Mouse (Mus musculus): ENCODE results near the gene Cacna1e.

The Cacna1e gene

GRCm38 (mm10) chr1:154842336-154842735 lies 42.0 kb downstream of the Cacna1e start:
- CTCF ChIA-PET = interaction anchor here in 2 of 4 experiments (1.8 to 2.0 kb wide), 2 partner anchors 55 to 164 kb away, joined by 4 to 6 read pairs; no protein-coding TSS in a partner anchor
- POLR2A ChIA-PET = interaction anchor here in 1 of 4 experiments (1.5 kb wide), 1 partner anchor 22 kb away, joined by 5 read pairs; no protein-coding TSS in a partner anchor

GRCm38 (mm10) chr1:154841057-154841630 lies 43.2 kb downstream of the Cacna1e start:
- ChIA-PET CTCF (no interaction called here), POLR2A (interaction anchor here in 1 of 4 experiments (0.5 kb wide), 1 partner anchor 113 kb away, joined by 4 read pairs; no protein-coding TSS in a partner anchor)

- ChIA-PET POLR2A (no interaction called here), CTCF (interaction anchor here in 2 of 4 experiments (0.5 to 0.6 kb wide), 2 partner anchors 96 to 163 kb away, joined by 3 read pairs; no protein-coding TSS in a partner anchor)
Measured at GRCm38 (mm10) chr1:154839272-154839671, 45.0 kb downstream of the Cacna1e start.

- CTCF ChIA-PET = no interaction called here
- POLR2A ChIA-PET = interaction anchor here in 2 of 4 experiments (0.6 to 0.9 kb wide), 2 partner anchors 9 to 1250 kb away, joined by 3 read pairs; no protein-coding TSS in a partner anchor
Measured at GRCm38 (mm10) chr1:154836473-154836872, 47.8 kb downstream of the Cacna1e start.

- POLR2A ChIA-PET = no interaction called here
- CTCF ChIA-PET = no interaction called here
Measured at GRCm38 (mm10) chr1:154832168-154832539, 52.1 kb downstream of the Cacna1e start.

- POLR2A ChIA-PET = no interaction called here
- CTCF ChIA-PET = no interaction called here
Measured at GRCm38 (mm10) chr1:154831269-154832167, 52.8 kb downstream of the Cacna1e start.

GRCm38 (mm10) chr1:154830051-154830450 lies 54.2 kb downstream of the Cacna1e start:
- CTCF ChIA-PET = no interaction called here
- POLR2A ChIA-PET = no interaction called here

GRCm38 (mm10) chr1:154823098-154823497 lies 61.2 kb downstream of the Cacna1e start:
- POLR2A ChIA-PET = interaction anchor here in 1 of 4 experiments (0.7 kb wide), 1 partner anchor 12 kb away, joined by 3 read pairs; no protein-coding TSS in a partner anchor

GRCm38 (mm10) chr1:154820422-154820821 lies 63.9 kb downstream of the Cacna1e start:
- ChIA-PET CTCF (interaction anchor here in 2 of 4 experiments (0.8 to 1.3 kb wide), 2 partner anchors 186 to 397 kb away, joined by 3 read pairs; no protein-coding TSS in a partner anchor), POLR2A (interaction anchor here in 2 of 4 experiments (0.7 to 1.4 kb wide), 5 partner anchors 11 to 588 kb away, joined by 3 to 5 read pairs (median 5); no protein-coding TSS in a partner anchor)

More at GRCm38 (mm10) chr1:154823098-154823497, 61.2 kb downstream of the Cacna1e start:
- CTCF ChIA-PET = interaction anchor here in 1 of 4 experiments (0.7 kb wide), 1 partner anchor 882 kb away, joined by 3 read pairs; no protein-coding TSS in a partner anchor

GRCm38 (mm10) chr1:154819960-154820359 lies 64.3 kb downstream of the Cacna1e start:
- CTCF ChIA-PET = interaction anchor here in 2 of 4 experiments (0.8 to 1.3 kb wide), 3 partner anchors 10 to 398 kb away, joined by 3 read pairs; no protein-coding TSS in a partner anchor
- POLR2A ChIA-PET = interaction anchor here in 2 of 4 experiments (0.7 to 1.4 kb wide), 5 partner anchors 10 to 588 kb away, joined by 3 to 5 read pairs (median 5); no protein-coding TSS in a partner anchor

GRCm38 (mm10) chr1:154818742-154819141 lies 65.6 kb downstream of the Cacna1e start:
- POLR2A ChIA-PET = no interaction called here

GRCm38 (mm10) chr1:154816836-154817235 lies 67.5 kb downstream of the Cacna1e start:
- ChIA-PET POLR2A (no interaction called here), CTCF (no interaction called here)

More at GRCm38 (mm10) chr1:154818742-154819141, 65.6 kb downstream of the Cacna1e start:
- CTCF ChIA-PET = interaction anchor here in 1 of 4 experiments (1.1 kb wide), 1 partner anchor 9 kb away, joined by 3 read pairs; no protein-coding TSS in a partner anchor

- POLR2A ChIA-PET = no interaction called here
- CTCF ChIA-PET = no interaction called here
Measured at GRCm38 (mm10) chr1:154816267-154816666, 68.0 kb downstream of the Cacna1e start.

GRCm38 (mm10) chr1:154805742-154806141 lies 78.6 kb downstream of the Cacna1e start:
- CTCF ChIA-PET = interaction anchor here in 1 of 4 experiments (1.4 kb wide), 1 partner anchor 201 kb away, joined by 4 read pairs; no protein-coding TSS in a partner anchor
- POLR2A ChIA-PET = no interaction called here

- ChIA-PET CTCF (no interaction called here), POLR2A (no interaction called here)
Measured at GRCm38 (mm10) chr1:154805038-154805437, 79.3 kb downstream of the Cacna1e start.

GRCm38 (mm10) chr1:154802301-154802904 lies 81.9 kb downstream of the Cacna1e start:
- CTCF ChIA-PET = interaction anchor here in 1 of 4 experiments (1.7 kb wide), 1 partner anchor 204 kb away, joined by 7 read pairs; no protein-coding TSS in a partner anchor
- POLR2A ChIA-PET = no interaction called here

- ChIA-PET POLR2A (interaction anchor here in 1 of 4 experiments (1.5 kb wide), 1 partner anchor 300 kb away, joined by 3 read pairs; the partner anchor contains the start of gene Ier5), CTCF (interaction anchor here in 2 of 4 experiments (1.3 to 4.5 kb wide), 3 partner anchors 13 to 208 kb away, joined by 3 to 25 read pairs (median 17); no protein-coding TSS in a partner anchor)
Measured at GRCm38 (mm10) chr1:154799257-154799656, 85.0 kb downstream of the Cacna1e start.

GRCm38 (mm10) chr1:154798771-154799170 lies 85.5 kb downstream of the Cacna1e start:
- ChIA-PET POLR2A (interaction anchor here in 1 of 4 experiments (1.5 kb wide), 1 partner anchor 300 kb away, joined by 3 read pairs; the partner anchor contains the start of gene Ier5), CTCF (interaction anchor here in 3 of 4 experiments (1.3 to 4.5 kb wide), 4 partner anchors 13 to 208 kb away, joined by 3 to 25 read pairs (median 14); no protein-coding TSS in a partner anchor)

Data from embryonic stem cell, embryonic (primary cell).